Mouse (Mus musculus): ENCODE measurements around the gene Nxf3.

Nxf3 gene

GRCm38 (mm10) chrX:136030331-136030730 lies 54.7 kb downstream of the Nxf3 start:
- CTCF ChIA-PET, result no interaction called here
- POLR2A ChIA-PET, result no interaction called here
